Mouse (Mus musculus) neural tube, embryonic 12.5 days (tissue): ENCODE measurements around the gene Gpr142. TPM values are rescaled to one million over a fixed set of nuclear protein-coding genes. Genes with fewer than 3 reads are reported as not detected.

Experiments
- ATAC-seq: fragments of 200-750 bp; cut with Nextera tagmentation; 2 replicates; pipeline ENCODE4 v1.8.0; 2017; ENCODE audit warnings: low read depth, mild to moderate bottlenecking, moderate TSS enrichment, moderate library complexity; ENCODE audit not compliant: low FRiP score
- H3K27ac ChIP-seq: fragments of 300-500 bp; sonication (generic); 2 replicates; pipeline ENCODE4 v1.5.1; 2016
- H3K27me3 ChIP-seq: fragments of 300-500 bp; sonication (generic); replicated peaks from 2 replicates; pipeline ENCODE4 v1.6.1; 2016; ENCODE audit warnings: mild to moderate bottlenecking
- H3K36me3 ChIP-seq: fragments of 300-500 bp; sonication (generic); 2 replicates; pipeline ENCODE4 v1.6.1; 2016; ENCODE audit warnings: mild to moderate bottlenecking
- H3K4me1 ChIP-seq: fragments of 300-500 bp; sonication (generic); 2 replicates; pipeline ENCODE4 v1.6.1; 2016
- H3K4me2 ChIP-seq: fragments of 300-500 bp; sonication (generic); replicated peaks from 2 replicates; pipeline ENCODE4 v1.6.1; 2016; ENCODE audit warnings: mild to moderate bottlenecking
- H3K4me3 ChIP-seq: fragments of 300-500 bp; sonication (generic); 2 replicates; pipeline ENCODE4 v1.5.1; 2016
- H3K9ac ChIP-seq: fragments of 300-500 bp; sonication (generic); 2 replicates; pipeline ENCODE4 v1.6.1; 2016; ENCODE audit warnings: mild to moderate bottlenecking
- H3K9me3 ChIP-seq: fragments of 300-500 bp; sonication (generic); 2 replicates; pipeline ENCODE4 v1.6.1; 2016; ENCODE audit warnings: mild to moderate bottlenecking
- WGBS: fragments of 180-500 bp; shearing (Covaris S2); methylation state at CpG from one replicate; pipeline ENCODE4 v1.1.7; 2016; 5-methylcytosine and 5-hydroxymethylcytosine counted together
- polyA plus RNA-seq: library from polyadenylated mRNA; unstranded; fragments of >200 nt; fragmentation: Nextera tagmentation; extraction: Ambion mirVana; gene quantifications from 2 replicates; pipeline ENCODE4 v1.2.1, GENCODE M21; 2016

Gpr142 gene
- polyA plus RNA-seq, 1 experiment from 2014 or later, result not detected

DNA sequence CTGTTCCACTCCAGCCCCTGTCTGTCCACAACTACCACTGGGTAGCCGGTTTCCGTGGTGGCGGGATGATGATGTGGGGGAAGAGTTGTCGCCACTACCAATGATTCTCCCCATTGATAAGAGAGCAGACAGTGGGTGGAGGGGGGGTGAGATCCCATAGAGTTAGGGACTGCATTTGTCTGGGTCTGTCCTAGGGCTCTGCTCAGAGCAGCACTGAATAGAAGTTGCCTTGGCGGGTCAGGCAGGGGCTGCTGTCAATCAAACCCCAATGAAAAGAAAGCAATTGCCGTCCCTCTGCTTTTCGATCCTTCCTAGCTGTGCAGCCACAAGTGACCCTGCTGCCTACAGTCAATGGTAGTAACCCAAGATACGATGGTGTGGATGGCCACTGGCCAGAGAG lies 5.3 kb downstream of the Gpr142 start:
- Histone ChIP-seq H3K4me2 (no peak overlapping the region), H3K4me3 (no peak overlapping the region), H3K9me3 (no peaks in the 10 kb centered on the region), H3K27me3 (no peaks in the 10 kb centered on the region), H3K27ac (no peak overlapping the region), H3K36me3 (no peaks in the 10 kb centered on the region), H3K4me1 (peaks cover 39% of the 10 kb centered on the region), H3K9ac (no peak overlapping the region)
- WGBS, result 26% methylated on average over 8 of the region's 8 CpGs
- ATAC-seq, result no peak

DNA sequence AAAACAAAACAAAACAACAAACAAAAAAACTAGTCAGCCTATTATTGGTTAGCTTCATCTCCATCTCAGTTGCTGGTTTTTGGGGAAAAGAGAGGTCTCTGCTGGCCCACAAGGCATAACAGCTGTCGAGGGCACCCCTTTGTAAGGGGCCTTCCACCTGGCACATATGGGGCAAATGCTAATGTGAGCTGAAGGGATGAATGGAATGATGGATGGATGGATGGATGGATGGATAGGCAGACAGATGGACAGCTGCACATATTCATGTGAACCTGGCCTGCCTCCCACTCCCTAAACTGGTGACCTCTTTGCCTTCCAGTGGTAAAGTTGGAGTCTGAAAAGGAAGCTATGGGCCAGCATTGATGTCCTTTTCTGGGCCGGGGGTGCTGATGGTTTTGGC lies 8.3 kb downstream of the Gpr142 start:
- Histone ChIP-seq H3K27me3 (no peaks in the 10 kb centered on the region), H3K36me3 (no peaks in the 10 kb centered on the region), H3K4me3 (no peak overlapping the region), H3K9ac (no peak overlapping the region; the same call in 1 of the 2 replicates), H3K4me1 (peaks cover 39% of the 10 kb centered on the region), H3K27ac (no peak overlapping the region), H3K4me2 (no peak overlapping the region; the same call in 1 of the 2 replicates), H3K9me3 (no peaks in the 10 kb centered on the region)
- ATAC-seq, result no peak
- WGBS, result 60% methylated on average over 2 of the region's 2 CpGs

DNA sequence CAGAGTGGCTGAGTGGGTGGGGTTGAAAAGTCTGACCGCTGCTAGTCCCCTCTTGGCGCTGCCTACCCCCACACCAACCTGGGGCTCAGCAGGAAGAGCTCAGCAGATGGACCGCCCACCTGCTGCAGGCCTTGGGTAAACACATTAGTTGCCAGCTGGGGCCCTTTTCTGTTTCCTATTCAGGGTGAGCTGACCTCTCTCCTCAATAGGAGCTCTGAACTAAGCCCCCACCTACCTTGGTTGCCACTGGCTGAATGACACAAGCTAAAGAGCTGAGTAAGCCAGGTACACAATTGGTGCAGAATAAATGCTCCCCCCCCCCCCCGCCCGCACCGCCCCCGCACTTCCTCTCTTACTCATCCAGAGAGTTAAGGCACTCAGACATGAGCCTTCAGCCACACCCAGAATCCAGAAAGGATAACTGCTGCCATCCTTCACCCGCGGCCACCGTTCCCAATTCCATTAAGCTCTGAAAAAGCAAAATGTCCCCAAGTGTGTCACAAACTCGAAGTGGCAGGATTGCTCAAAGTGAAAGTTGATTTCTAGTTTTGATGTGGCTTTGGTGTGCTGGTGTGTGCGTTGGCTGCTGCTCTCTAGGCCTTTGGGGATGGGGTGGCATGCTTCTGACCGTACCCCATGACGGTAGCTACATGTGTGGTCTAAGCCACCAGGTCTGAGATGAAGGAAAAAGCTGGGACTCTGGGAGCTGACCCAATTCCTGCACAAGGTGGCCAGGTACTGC lies 9.1 kb downstream of the Gpr142 start:
- H3K27me3 ChIP-seq, result no peaks in the 10 kb centered on the region
- no peak overlapping the region for H3K27ac ChIP-seq
- peaks cover 41% of the 10 kb centered on the region for H3K4me1 ChIP-seq
- 26% methylated on average over 14 of the region's 14 CpGs for whole genome bisulfite sequencing
- no peaks in the 10 kb centered on the region for H3K36me3 ChIP-seq
- 0 out of 2 replicates have a peak, but pooled peaks have one; percentile 45 for ATAC-seq
- H3K4me2 ChIP-seq, result no peak overlapping the region
- no peak overlapping the region; the same call in 1 of the 2 replicates for H3K9ac ChIP-seq
- no peaks in the 10 kb centered on the region for H3K9me3 ChIP-seq
- H3K4me3 ChIP-seq, result no peak overlapping the region

DNA sequence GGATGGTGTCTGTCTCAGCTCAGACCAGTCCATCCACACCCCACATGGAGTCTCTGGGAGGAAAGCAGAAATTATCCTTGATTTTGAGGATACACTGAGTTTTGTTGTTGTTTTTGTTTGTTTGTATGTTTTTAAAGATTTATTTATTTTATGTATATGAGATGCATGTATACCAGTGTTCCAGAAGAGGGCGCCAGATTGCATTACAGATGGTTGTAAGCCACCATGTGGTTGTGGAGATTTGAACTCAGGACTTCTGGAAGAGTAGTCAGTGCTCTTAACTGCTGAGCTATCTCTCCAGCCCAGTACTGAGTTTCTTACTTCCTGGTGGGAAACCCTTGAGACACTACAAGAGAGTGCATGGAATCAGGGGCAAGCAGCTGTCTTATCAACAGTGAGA lies 10.6 kb downstream of the Gpr142 start:
- no peak overlapping the region for H3K27ac ChIP-seq

DNA sequence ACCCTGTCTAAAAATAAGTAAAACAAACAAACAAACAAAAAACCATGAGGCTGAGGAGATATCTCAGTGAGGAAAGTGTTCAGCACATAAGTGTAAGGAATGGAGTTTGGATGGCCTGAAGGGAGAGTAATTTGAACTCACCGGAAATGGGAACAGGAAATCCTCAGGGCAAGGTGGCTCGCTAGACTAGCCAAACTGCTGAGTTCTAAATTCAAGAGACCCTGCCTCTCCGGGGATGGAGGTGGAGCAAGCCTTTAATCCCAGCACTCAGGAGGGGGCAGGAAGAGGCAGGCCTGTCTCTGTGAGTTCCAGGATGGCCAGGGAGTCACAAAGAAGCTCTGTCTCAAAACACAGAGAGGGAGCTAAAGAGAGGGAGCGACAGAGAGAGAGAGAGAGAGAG lies 11.6 kb downstream of the Gpr142 start:
- no peak overlapping the region for H3K27ac ChIP-seq

More for the DNA sequence above, 10.6 kb downstream of the Gpr142 start:
- no peaks in the 10 kb centered on the region for H3K9me3 ChIP-seq
- H3K27me3 ChIP-seq, result no peaks in the 10 kb centered on the region
- no peak overlapping the region for H3K9ac ChIP-seq
- no peak overlapping the region for H3K4me2 ChIP-seq
- 78% methylated on average over 1 of the region's 1 CpGs for WGBS
- ATAC-seq, result no peak
- no peaks in the 10 kb centered on the region for H3K36me3 ChIP-seq
- peaks cover 30% of the 10 kb centered on the region for H3K4me1 ChIP-seq
- no peak overlapping the region for H3K4me3 ChIP-seq

DNA sequence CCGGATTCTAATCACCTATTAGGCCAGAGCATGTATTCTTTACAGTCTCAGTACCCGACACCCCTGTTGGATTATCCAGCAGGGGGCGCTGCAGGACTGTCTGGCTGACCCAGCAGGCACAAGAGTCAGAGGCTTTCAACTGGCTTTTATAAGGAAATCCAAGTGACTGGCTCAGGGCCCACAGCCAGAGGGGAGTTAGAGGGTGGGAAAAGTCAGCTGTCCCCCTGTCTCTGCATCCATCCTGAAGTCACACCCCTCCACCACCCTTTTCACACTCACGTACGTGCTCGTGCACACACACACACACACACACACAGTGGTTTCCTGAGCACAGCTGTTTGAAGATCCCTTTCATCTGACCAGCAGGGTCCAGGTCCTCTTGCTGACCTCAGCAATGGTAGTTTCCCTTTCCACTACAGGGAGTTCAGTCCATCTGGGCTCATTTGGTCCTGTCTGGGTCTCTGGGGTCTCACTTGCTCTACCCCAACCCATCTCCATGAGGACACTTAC lies 14.1 kb downstream of the Gpr142 start:
- Histone ChIP-seq H3K4me2 (no peak overlapping the region), H3K4me1 (peaks cover 9% of the 10 kb centered on the region), H3K27ac (no peak overlapping the region), H3K9ac (no peak overlapping the region), H3K27me3 (no peaks in the 10 kb centered on the region), H3K4me3 (no peak overlapping the region), H3K36me3 (no peaks in the 10 kb centered on the region), H3K9me3 (no peaks in the 10 kb centered on the region)
- peak; percentile 44 for ATAC-seq
- WGBS, result 12% methylated on average over 6 of the region's 6 CpGs

More for the DNA sequence above, 11.6 kb downstream of the Gpr142 start:
- no peaks in the 10 kb centered on the region for H3K27me3 ChIP-seq
- H3K9me3 ChIP-seq, result no peaks in the 10 kb centered on the region
- 25% methylated on average over 4 of the region's 4 CpGs for whole genome bisulfite sequencing
- H3K9ac ChIP-seq, result no peak overlapping the region
- ATAC-seq, result no peak
- no peak overlapping the region for H3K4me2 ChIP-seq
- no peak overlapping the region for H3K4me3 ChIP-seq
- no peaks in the 10 kb centered on the region for H3K36me3 ChIP-seq
- peaks cover 27% of the 10 kb centered on the region for H3K4me1 ChIP-seq

DNA sequence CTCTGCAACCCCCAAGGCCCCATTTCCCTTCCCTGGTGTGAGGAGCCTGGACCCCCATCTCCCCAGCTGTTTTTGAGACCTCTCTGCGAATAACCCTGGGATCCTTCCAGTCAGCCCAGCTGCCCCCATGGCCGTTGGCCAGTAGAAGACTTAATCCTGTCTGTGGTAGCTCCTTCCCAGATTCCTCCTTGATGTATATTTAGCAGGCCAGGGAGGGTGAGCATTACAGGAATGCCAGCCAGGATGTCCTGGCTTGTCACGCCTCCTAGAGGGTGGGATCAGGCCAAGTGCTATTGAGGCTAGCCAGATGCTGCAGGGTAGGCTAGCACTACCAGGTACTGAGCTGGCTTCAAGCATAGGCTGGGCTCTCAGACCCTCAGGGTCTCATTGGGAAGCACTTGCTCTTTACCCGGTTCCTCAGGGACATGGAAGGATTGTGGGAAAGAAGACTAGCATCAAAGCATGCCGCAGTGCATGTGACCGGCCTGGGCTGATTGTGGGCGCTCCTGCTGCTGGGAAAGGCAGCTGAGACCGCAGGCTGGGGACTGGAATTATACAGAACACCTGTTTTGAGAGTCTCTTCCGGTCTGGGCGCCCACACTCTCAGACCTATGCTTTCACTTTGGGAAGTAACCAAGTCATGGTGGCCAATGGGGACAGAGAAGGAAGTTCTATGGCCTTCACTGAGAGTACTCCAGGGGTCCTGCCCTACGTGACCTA lies 16.3 kb downstream of the Gpr142 start:
- Histone ChIP-seq H3K4me1 (peaks cover 10% of the 10 kb centered on the region), H3K4me2 (no peak overlapping the region), H3K27me3 (no peaks in the 10 kb centered on the region), H3K27ac (no peak overlapping the region), H3K36me3 (no peaks in the 10 kb centered on the region), H3K9ac (no peak overlapping the region), H3K9me3 (no peaks in the 10 kb centered on the region), H3K4me3 (no peak overlapping the region)
- no peak for ATAC-seq
- WGBS, result 80% methylated on average over 11 of the region's 11 CpGs

DNA sequence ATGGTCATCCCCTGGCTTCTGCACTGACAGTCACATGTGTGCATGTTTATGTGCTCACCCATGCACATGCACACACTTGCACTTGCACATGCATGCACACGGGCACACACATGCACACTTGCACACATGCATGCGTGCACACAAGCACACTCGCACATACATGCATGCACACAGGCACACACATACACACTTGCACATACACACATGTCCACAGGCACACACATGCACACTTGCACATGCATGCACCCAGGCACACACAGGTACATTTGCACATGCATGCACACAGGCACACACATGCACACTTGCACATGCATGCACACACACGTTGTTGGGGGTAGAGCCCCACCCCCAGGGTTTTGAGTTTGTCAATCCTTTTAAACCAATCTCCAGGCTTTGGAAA lies 18.2 kb downstream of the Gpr142 start:
- Histone ChIP-seq H3K36me3 (no peaks in the 10 kb centered on the region), H3K4me3 (no peak overlapping the region), H3K4me1 (peaks cover 10% of the 10 kb centered on the region), H3K9me3 (no peaks in the 10 kb centered on the region), H3K9ac (no peak overlapping the region), H3K4me2 (no peak overlapping the region), H3K27me3 (no peaks in the 10 kb centered on the region), H3K27ac (no peak overlapping the region)
- ATAC-seq, result no peak
- WGBS, result 92% methylated on average over 4 of the region's 4 CpGs

DNA sequence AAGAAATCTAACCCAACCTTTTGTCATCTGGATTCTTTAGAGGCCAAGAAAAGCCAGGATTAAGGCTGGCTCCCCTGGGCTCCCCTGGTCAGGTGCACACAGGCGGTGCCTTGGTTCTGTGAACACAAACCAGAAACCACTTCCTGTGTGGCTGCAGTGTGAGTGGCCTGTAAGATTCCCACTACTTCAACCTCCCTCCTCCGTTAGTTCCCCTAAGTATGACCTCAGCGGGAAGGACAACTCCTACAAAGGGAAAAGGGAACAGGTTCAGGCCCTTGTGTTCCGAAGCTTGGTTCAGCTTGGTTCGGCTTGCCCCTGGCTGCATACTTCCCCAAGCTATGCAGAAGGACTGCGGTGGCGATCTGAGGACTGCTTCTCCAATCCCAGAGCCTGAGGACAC lies 19.5 kb downstream of the Gpr142 start:
- H3K9ac ChIP-seq, result no peak overlapping the region
- H3K9me3 ChIP-seq, result no peaks in the 10 kb centered on the region
- H3K27ac ChIP-seq, result no peak overlapping the region
- H3K4me1 ChIP-seq, result peaks cover 15% of the 10 kb centered on the region
- no peaks in the 10 kb centered on the region for H3K36me3 ChIP-seq
- no peak overlapping the region for H3K4me2 ChIP-seq
- no peak for ATAC-seq
- 93% methylated on average over 7 of the region's 7 CpGs for WGBS
- no peak overlapping the region for H3K4me3 ChIP-seq
- no peaks in the 10 kb centered on the region for H3K27me3 ChIP-seq

DNA sequence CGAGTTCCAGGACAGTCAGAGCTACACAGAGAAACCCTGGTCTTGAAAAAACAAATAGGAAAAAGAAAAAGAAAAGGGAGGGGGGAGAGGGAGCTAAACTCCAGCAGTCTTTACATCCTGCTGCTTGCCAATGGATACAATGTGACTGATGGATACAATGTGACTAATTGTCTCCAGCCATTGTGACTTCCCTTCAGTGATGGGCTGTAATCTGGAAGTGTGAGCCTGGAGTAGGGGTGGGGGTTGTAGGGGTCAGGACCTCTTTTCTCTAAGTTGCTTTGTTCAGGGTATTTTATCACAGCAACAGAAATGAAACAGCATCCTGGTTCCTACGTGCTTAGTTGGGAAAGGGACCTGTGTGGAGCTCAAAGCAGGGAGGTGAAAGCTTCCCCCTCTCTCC lies 20.4 kb downstream of the Gpr142 start:
- Histone ChIP-seq H3K9me3 (no peaks in the 10 kb centered on the region), H3K27ac (no peak overlapping the region), H3K27me3 (no peaks in the 10 kb centered on the region), H3K4me2 (no peak overlapping the region), H3K4me3 (no peak overlapping the region), H3K36me3 (no peaks in the 10 kb centered on the region), H3K4me1 (peaks cover 23% of the 10 kb centered on the region), H3K9ac (no peak overlapping the region)
- ATAC-seq, result no peak
- 8% methylated on average over 2 of the region's 2 CpGs for WGBS

DNA sequence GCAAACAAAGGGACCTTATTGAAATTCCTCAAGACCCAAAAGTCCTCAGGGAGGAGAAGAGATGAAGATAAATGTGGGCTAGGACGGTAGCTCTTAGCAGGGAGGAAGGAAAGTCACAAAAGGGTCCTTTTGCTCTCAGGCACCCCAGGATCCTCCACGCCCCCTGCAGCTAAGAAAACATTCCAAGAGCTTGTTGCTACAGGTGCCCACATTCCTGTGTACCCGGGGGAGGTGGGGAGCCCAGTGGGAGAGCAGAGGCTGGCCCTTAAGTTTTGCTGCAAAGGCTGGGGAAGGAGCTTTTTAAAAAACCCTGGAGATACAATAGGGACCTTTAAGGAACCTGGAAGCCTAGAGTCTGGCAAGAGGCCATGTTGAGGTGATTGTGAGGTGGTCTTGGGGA lies 21.7 kb downstream of the Gpr142 start:
- no peaks in the 10 kb centered on the region for H3K36me3 ChIP-seq
- H3K4me3 ChIP-seq, result no peak overlapping the region
- 35% methylated on average over 3 of the region's 3 CpGs for WGBS
- H3K9me3 ChIP-seq, result no peaks in the 10 kb centered on the region
- no peak for ATAC-seq
- no peak overlapping the region for H3K4me2 ChIP-seq
- no peak overlapping the region for H3K9ac ChIP-seq
- H3K27ac ChIP-seq, result no peak overlapping the region
- H3K4me1 ChIP-seq, result peaks cover 23% of the 10 kb centered on the region
- H3K27me3 ChIP-seq, result no peaks in the 10 kb centered on the region

DNA sequence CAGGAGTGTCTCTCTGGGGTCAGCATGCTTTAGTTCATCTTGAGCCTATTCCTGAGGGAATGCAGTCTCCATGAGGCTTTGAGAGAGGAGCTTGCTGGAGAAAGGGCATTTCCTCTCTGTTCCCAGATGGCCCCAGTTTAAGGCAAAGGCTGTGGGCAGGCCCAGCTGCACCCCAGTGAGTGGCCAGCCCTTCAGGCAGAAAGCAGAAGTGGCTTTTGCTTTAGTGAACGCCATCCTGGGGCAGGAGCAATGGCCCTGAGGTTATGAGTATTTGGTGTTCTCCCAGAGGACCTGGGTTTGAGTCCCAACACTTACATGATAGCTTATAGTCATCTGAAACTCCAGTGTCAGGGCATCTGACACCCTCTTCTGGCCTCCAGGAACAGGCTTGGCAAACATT lies 22.6 kb downstream of the Gpr142 start:
- Histone ChIP-seq H3K4me1 (peaks cover 23% of the 10 kb centered on the region), H3K9me3 (no peaks in the 10 kb centered on the region), H3K27me3 (no peaks in the 10 kb centered on the region), H3K36me3 (no peaks in the 10 kb centered on the region), H3K27ac (no peak overlapping the region), H3K4me2 (no peak overlapping the region), H3K4me3 (no peak overlapping the region), H3K9ac (no peak overlapping the region)
- 63% methylated on average over 1 of the region's 1 CpGs for WGBS
- ATAC-seq, result no peak
